Mouse (Mus musculus) ovary, postnatal 10 days (tissue): ENCODE measurements around the gene Gprc6a.

Experiments
- DNase-seq: peaks from one replicate; pipeline ENCODE4 v3.0.0; 2022; ENCODE audit warnings: low spot score

Gprc6a gene

DNA sequence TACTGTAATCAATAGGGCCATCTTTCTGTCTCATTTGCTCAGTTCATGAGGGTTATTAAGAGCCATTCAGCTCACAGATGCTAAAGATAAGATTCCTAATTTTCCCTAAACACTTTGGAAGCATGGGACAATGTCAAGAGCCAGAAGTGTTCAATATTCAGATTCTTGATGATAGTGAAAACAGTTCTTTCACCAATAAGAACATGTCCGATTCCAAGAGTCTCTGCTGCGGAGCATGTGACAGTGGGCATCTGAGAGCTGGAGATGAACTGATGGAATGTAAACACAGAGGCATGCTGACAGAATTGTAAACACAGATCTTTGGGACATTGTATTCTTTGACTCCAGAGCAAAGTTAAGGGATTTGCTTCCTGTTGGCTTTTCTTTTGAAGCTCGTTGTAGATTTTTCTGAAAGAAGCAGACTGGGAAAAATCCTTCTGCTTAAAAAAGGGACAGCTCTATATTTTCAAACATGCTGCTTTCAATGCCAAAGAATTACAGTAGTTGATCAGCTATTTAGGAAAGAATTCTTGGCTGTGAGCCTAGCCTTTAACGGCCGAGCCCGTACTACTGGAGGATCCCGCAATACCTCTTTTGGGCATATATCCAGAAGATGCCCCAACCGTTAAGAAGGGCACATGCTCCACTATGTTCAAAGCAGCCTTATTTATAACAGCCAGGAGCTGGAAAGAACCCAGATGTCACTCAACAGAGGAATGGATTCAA is at the start of gene Gprc6a:
Gene Gprc6a, minus strand, starts transcription at position 51 of the 726 bp plus-strand sequence.
- no peak for DNase-seq

DNA sequence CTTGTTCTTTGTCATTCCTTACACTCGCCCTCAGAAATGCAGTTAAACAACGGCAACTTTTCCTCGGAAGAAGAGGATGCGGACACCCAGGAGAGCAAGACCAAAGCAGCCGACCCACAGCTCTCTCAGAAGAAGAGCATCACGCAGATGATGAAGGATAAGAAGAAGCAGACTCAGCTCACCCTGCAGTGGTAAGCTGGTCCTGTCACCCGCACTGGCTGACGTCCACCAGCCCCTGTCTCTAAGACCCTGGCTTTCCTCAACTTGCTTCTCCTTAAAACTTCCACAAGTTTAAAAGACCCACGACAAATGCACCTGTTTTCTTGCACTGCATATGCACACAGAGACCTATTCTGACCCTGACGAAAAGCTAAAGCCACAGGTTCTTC is 47.0 kb upstream of the Gprc6a start:
- DNase-seq, result no peak

GRCm38 (mm10) chr10:51677548-51678250 is 46.4 kb upstream of the Gprc6a start, which contains the start of gene Rfx6:
Rfx6 (plus strand) TSS chr10:51677756.
- DNase-seq, result no peak

GRCm38 (mm10) chr10:51672082-51672779 is 41.0 kb upstream of the Gprc6a start:
- DNase-seq, result no peak

GRCm38 (mm10) chr10:51671583-51671982 is 40.3 kb upstream of the Gprc6a start:
- no peak for DNase-seq

DNA sequence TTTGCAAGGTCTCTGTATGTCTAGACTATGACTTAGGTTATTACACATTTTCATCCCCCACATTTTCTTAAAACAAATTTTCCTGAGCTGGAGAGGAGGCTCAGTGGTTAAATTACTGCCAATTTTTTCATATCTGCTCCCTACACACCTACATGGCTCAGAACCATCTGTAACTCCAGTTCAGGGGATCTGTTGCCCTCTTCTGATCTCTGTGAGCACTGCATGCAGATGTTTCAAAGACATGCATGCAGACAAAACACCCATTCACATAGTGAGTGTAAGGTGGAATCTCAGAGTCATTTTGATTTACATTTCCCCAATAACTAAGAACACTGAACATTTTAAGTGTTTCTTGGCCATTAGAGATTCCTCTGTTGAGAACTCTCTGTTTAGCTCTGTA is 38.1 kb upstream of the Gprc6a start:
- no peak for DNase-seq

- no peak for DNase-seq
Measured at GRCm38 (mm10) chr10:51657324-51657723, 26.1 kb upstream of the Gprc6a start.

DNA sequence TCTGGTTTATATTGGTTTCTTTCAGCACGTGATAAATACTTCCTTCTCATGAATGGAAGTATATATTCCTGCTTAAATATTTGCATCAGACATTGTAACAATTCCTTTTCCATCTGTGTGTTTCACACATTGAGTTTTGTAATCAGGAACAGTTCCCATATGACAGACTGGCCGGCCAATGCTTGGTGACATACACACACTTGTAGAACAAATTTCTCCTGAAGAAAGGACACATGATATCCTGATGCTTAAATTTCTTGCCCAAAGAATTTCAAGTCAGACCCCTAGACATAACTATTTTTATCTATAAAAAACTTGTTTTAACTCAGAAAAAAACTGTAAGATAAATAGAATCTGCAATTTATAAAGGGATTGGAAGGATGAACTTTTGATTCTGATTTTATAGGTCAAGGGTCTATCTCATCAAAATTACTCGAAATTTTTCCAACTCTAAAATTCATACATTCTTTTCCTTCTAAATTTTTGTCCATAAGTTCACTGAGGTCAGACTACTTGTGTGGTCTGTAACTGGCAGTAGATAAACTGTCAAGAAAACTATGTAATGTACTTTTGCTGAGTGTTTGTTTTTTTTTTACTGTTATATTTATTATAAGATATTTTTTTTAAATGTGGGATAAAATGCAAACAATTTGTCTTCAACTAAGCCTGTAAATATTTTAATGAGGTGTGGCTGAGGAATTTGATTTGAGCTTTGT is 18.4 kb upstream of the Gprc6a start:
- no peak for DNase-seq

DNA sequence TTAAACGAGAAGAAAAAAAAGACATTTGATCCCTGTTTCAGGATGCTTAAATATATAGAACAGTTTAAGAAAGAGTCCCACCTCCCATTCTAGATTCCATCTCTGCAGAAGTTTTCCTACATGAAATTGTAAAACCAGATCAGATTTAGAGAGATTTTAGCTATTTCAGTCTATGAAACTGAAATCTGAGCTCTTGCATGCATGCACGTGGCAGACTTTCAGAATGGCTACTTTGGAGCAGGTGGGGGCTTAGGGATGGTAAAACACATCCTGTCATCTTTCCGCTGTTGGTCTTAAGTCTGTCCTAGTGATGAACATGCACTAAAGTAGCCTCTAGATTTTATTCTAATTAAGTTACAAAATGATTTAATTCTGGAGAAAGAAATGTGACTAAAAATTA is 10.1 kb downstream of the Gprc6a start:
- no peak for DNase-seq

- DNase-seq, result no peak
Measured at GRCm38 (mm10) chr10:51620126-51620525, 11.1 kb downstream of the Gprc6a start.

- DNase-seq, result no peak
Measured at GRCm38 (mm10) chr10:51618538-51618937, 12.7 kb downstream of the Gprc6a start.

DNA sequence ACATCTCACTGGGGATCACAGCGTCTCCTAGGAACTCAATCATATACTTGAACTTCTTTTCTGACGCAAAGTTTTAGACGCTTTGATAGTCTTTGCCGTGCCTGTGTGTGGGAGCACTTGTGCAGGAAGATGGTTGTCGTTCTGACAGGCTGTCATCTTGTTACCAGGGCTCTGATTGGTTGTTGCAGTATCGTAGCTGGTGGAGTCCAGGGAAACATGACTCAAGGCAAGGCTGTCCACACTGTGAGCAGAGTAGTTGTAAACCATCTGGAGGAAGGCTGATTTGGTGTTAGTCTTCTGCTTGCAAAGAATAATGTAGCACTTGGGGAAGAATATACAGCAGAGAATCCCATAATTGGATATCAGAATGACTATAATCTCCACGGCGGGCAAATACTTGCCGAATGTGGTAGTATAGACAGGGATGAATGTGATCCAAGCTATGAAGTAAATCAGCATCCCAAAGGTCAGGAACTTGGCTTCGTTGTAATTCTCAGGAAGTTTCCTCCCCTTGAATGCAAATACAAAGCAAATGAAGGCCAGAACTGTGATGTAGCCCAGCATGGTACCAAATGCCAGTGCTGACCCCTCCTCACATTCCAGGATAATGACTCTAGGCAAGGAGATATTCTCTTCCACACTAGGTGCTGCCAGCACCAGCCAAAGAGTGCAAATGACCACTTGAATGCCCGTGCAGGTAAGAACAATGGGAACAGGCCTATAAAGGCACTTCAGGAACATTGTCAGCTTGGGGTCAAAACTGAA is 16.3 kb downstream of the Gprc6a start:
- DNase-seq, result no peak

GRCm38 (mm10) chr10:51613421-51613820 is 17.8 kb downstream of the Gprc6a start:
- no peak for DNase-seq

GRCm38 (mm10) chr10:51611969-51612682 is 19.1 kb downstream of the Gprc6a start:
- DNase-seq, result no peak

DNA sequence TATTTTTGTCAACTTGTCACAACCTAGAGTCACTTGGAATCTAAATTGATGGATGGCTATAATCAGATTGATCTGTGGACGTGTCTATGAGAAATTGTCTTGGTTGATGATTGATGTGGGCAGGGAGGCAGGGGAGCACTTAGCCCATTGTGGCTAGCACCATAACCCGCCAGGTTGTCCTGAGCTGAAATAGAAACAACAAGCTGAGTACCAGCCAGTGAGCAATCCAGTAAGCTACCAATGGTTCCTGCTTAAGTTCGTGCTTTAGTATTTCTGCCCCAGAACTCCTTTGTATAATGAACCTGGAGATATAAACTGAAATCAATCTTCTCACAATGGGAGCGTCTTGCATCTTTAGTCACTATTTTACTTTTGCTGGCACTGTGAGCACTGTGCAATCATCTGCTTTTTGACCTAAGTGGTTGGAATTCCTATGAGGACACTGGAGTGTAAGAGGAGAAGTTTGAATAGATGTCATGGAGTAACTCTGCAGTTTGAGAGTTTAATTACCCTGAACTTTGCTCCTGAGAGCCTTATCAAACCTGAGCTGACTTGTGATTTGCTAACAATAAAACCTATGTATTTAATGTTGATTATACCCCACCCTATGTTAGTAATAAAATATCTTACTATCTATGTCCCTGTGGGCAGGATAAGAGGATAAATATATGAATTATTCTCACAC is 21.4 kb downstream of the Gprc6a start:
- no peak for DNase-seq

DNA sequence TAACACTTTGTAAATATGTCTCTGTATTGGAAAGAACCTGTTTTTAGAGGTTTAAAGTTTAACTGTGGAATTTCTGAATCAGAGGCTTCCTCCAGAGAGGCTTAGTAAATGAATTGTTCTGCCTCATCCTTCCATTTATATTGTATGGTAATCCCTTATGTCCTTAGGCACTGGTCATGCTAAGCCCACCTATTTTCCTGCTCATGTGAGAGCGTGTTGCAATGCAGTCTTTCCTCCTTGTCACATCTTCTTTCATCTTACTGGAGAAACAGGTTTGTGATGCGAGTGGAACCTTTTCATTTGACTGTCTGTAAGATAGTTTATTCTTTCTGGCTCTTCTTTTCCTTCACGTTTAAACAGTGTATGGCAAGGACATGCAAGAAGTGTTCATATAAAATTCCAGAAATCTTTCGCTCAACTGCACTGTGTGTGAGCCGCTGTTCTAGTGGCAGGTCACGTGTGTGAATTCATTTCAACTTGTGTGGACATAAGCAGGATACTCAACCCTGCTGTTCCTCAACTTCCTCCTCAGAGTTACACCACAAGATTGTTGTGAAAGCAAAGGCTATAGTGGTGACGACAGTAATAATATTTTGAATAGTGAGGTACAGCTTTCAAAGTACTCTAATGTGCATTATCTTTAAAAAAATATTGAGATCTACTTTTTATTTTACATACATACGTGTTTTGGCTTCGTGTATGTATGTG is 34.2 kb downstream of the Gprc6a start:
- no peak for DNase-seq

- DNase-seq, result no peak
Measured at GRCm38 (mm10) chr10:51595001-51595931, 36.0 kb downstream of the Gprc6a start.

DNA sequence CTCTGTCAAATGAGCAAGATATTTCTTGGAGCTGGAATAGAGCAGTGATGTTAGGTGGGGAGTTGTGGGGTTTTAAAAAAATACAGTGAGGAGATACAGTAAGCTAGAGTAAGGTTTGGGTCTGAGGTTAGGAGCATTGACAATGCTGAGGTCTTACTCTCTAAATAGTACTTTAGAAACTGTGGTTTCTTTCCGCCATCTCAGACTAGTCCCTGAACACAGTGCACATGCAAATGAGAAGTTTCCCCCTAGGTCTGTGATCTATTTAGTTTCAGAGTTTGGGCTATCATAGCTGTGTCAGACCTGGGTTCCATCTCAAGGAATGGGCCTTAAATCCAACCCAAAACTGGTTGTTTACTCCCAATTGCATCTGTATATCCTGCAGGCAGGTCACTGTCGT is 39.7 kb downstream of the Gprc6a start:
- DNase-seq, result no peak
